Mouse (Mus musculus) lung, adult 18-20 months (tissue): ENCODE measurements at regions not wholly inside any gene's neighbourhood (a gene's known extent, or its start where the extent isn't known, plus 50 kb on each side); places are given as distances from the start of the nearest gene placed in this dataset.
A peak's percentile ranks its signal among the peaks of the same experiment; 100 is the strongest.

Experiments used
- DNase-seq, 2 experiments: peaks; one replicate each; pipeline ENCODE4 v3.0.0; 2022; ENCODE audit warnings: mixed read lengths in 2 of 2

DNA sequence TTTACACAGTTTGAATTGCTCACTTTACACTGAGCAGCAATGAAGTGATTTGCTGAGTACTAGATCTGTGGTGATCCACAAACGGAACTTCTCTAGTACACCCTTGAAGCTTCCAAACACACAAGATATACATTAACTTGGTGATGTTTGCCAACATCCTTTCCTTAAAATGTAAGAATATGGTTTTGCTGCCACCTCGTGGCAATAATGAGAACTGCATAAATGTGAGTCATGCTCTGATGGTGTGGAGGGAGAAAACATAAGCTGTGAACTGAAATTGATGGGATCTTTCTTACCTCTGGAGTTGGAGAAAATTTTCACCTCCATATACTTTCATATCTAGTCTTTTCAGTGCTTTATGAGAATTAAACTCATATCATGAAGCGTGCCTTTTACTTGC is 51.6 kb downstream of the Bex3 start:
- DNase-seq = peak; percentile 2 to 29

DNA sequence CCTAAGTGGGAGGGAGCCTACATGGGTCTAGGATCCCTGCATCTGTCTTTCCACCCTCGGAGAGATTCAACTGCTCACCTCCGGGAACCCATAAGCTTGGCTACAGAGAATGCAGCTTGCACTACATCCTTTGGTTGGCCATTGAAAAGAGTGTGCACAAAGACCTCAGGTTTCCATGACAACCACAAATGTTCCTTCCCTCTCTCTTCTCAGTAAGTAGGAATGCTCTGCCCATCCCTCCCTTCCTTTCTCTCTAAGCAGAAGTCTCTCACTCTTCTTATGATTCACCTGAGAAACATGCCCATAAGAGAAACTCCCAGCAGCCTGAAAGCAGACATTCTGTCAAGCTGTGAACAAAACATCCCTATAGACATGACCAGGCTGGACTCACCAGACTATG is 95.8 kb downstream of the Bex3 start:
- DNase-seq = no peak
